Mouse (Mus musculus) lung, postnatal 0 days (tissue): ENCODE data around the gene Robo1.

Experiments used
- CTCF ChIP-seq: IDR thresholded peaks from 2 replicates; pipeline ENCODE4 v1.5.1; 2016; ENCODE audit warnings: antibody characterized with exemption, mild to moderate bottlenecking
- EP300 ChIP-seq: IDR thresholded peaks from 2 replicates; pipeline ENCODE4 v1.6.1; 2016; ENCODE audit warnings: antibody characterized with exemption, mild to moderate bottlenecking, control low read depth

DNA sequence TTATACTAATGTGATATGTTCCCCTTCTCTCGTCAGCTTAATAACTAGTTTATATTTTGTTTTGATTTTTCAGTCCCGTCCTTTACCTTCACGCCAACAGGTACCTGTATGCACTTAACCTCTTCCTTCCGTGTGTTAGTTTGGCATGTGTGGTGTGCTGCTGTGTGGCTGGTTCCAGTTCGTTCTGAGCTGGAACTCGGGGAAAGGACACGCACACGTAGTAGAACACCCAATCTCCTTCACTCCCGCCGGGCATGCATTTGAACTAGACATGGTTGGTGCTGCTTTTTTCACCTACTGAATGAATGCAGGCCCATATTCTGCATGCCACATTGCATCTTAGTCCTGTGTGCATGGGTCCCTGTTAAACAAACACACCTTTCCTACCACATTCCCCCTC is 685.5 kb downstream of the Robo1 start:
- TF ChIP-seq CTCF: no peak
- no peak for TF ChIP-seq EP300
